Mouse (Mus musculus): ENCODE measurements at regions not wholly inside any gene's neighbourhood (a gene's known extent, or its start where the extent isn't known, plus 50 kb on each side); places are given as distances from the start of the nearest gene placed in this dataset.
A peak's percentile ranks its signal among the peaks of the same experiment; 100 is the strongest.
"Not testable (repeated sequence)": the region's sequence is repeated elsewhere in the genome, so short reads cannot be mapped to it uniquely, and the experiment has no call there.

- no peak for DNase-seq
- intact Hi-C loops (cut with DNase I): no loop called here
Measured at GRCm38 (mm10) chr5:50343681-50344080, 284.9 kb upstream of the Adgra3 start.

GRCm38 (mm10) chr5:50309491-50309890 lies 250.7 kb upstream of the Adgra3 start:
- no peak for DNase-seq
- intact Hi-C loops (cut with DNase I): no loop called here

GRCm38 (mm10) chr5:50303859-50304480 lies 245.2 kb upstream of the Adgra3 start:
- DNase-seq: no peak
- intact Hi-C loops (cut with DNase I): no loop called here

GRCm38 (mm10) chr5:50293794-50294193 lies 235.0 kb upstream of the Adgra3 start:
- intact Hi-C loops (cut with DNase I): no loop called here
- DNase-seq: no peak

- intact Hi-C loops (cut with DNase I): no loop called here
- no peak for DNase-seq
Measured at GRCm38 (mm10) chr5:50290879-50291410, 232.1 kb upstream of the Adgra3 start.

- DNase-seq: no peak
- intact Hi-C loops (cut with DNase I): no loop called here
Measured at GRCm38 (mm10) chr5:50260417-50260816, 201.6 kb upstream of the Adgra3 start.

- DNase-seq: no peak
- intact Hi-C loops (cut with DNase I): no loop called here
Measured at GRCm38 (mm10) chr5:50258017-50258416, 199.2 kb upstream of the Adgra3 start.

- no peak for DNase-seq
- intact Hi-C loops (cut with DNase I): no loop called here
Measured at GRCm38 (mm10) chr5:50234111-50234510, 175.3 kb upstream of the Adgra3 start.

- intact Hi-C loops (cut with DNase I): loop anchor here (1.0 to 5.0 kb wide), 4 partner anchors 145 to 850 kb away; partner anchors contain the start of gene Adgra3
- no peak for DNase-seq
Measured at GRCm38 (mm10) chr5:50216956-50217355, 158.2 kb upstream of the Adgra3 start.

GRCm38 (mm10) chr5:50215960-50216359 lies 157.2 kb upstream of the Adgra3 start:
- intact Hi-C loops (cut with DNase I): loop anchor here (1.0 to 5.0 kb wide), 4 partner anchors 144 to 849 kb away; partner anchors contain the start of gene Adgra3
- no peak for DNase-seq

- DNase-seq: no peak
- intact Hi-C loops (cut with DNase I): no loop called here
Measured at GRCm38 (mm10) chr5:50202307-50203010, 143.7 kb upstream of the Adgra3 start.

GRCm38 (mm10) chr5:50196423-50196822 lies 137.6 kb upstream of the Adgra3 start:
- no peak for DNase-seq
- intact Hi-C loops (cut with DNase I): no loop called here

- intact Hi-C loops (cut with DNase I): no loop called here
- no peak for DNase-seq
Measured at GRCm38 (mm10) chr5:50195993-50196392, 137.2 kb upstream of the Adgra3 start.

GRCm38 (mm10) chr5:50189394-50189793 lies 130.6 kb upstream of the Adgra3 start:
- intact Hi-C loops (cut with DNase I): no loop called here
- DNase-seq: no peak

- intact Hi-C loops (cut with DNase I): no loop called here
- no peak for DNase-seq
Measured at GRCm38 (mm10) chr5:50182721-50183120, 123.9 kb upstream of the Adgra3 start.

- no peak for DNase-seq
- intact Hi-C loops (cut with DNase I): no loop called here
Measured at GRCm38 (mm10) chr5:50156557-50156956, 97.8 kb upstream of the Adgra3 start.

- intact Hi-C loops (cut with DNase I); DNase-seq: not testable (repeated sequence)
Measured at GRCm38 (mm10) chr5:50155170-50155860, 96.5 kb upstream of the Adgra3 start.

GRCm38 (mm10) chr5:50146926-50147325 lies 88.1 kb upstream of the Adgra3 start:
- DNase-seq: peak; percentile 33 to 47
- intact Hi-C loops (cut with DNase I): no loop called here

GRCm38 (mm10) chr5:50145458-50146083 lies 86.8 kb upstream of the Adgra3 start:
- intact Hi-C loops (cut with DNase I): no loop called here
- no peak for DNase-seq

- intact Hi-C loops (cut with DNase I): no loop called here
- no peak for DNase-seq
Measured at GRCm38 (mm10) chr5:50130202-50130601, 71.4 kb upstream of the Adgra3 start.

GRCm38 (mm10) chr5:50128972-50129371 lies 70.2 kb upstream of the Adgra3 start:
- no peak for DNase-seq
- intact Hi-C loops (cut with DNase I): no loop called here
